Mouse (Mus musculus) lung, postnatal 0 days (tissue): ENCODE measurements around the gene Gm11549.

Experiments used
- CTCF ChIP-seq: IDR thresholded peaks from 2 replicates; pipeline ENCODE4 v1.5.1; 2016; ENCODE audit warnings: antibody characterized with exemption, mild to moderate bottlenecking
- EP300 ChIP-seq: IDR thresholded peaks from 2 replicates; pipeline ENCODE4 v1.6.1; 2016; ENCODE audit warnings: antibody characterized with exemption, mild to moderate bottlenecking, control low read depth

GRCm38 (mm10) chr3:36488367-36488766 lies 33.2 kb downstream of the Gm11549 start:
- TF ChIP-seq CTCF: no peak
- no peak for TF ChIP-seq EP300
